Mouse (Mus musculus) granulocyte monocyte progenitor cell, adult 5-6 weeks (primary cell): ENCODE measurements around the gene Wdfy3. TPM values are rescaled to one million over a fixed set of nuclear protein-coding genes. Genes with fewer than 3 reads are reported as not detected.
"Not testable (repeated sequence)": the region's sequence is repeated elsewhere in the genome, so short reads cannot be mapped to it uniquely, and the experiment has no call there.

Experiments
- ATAC-seq: replicated peaks from 2 replicates; pipeline ENCODE4 v1.8.0; 2016; ENCODE audit warnings: mild to moderate bottlenecking, moderate TSS enrichment, inconsistent platforms; ENCODE audit not compliant: poor library complexity, severe bottlenecking
- total RNA-seq, 2 experiments: library from RNA; stranded (forward) in 1 of 2; stranded (reverse) in 1 of 2; fragments of 200-712, 200-1000 nt in 1 of 2; fragments of >200 nt in 1 of 2; fragmentation: Nextera tagmentation in 1 of 2; gene quantifications; 2 replicates each; pipeline ENCODE4 v1.2.3; 2014 to 2017

Wdfy3 gene
- total RNA-seq, 2 experiments from 2014 or later = 6.2 to 11.2 TPM

DNA sequence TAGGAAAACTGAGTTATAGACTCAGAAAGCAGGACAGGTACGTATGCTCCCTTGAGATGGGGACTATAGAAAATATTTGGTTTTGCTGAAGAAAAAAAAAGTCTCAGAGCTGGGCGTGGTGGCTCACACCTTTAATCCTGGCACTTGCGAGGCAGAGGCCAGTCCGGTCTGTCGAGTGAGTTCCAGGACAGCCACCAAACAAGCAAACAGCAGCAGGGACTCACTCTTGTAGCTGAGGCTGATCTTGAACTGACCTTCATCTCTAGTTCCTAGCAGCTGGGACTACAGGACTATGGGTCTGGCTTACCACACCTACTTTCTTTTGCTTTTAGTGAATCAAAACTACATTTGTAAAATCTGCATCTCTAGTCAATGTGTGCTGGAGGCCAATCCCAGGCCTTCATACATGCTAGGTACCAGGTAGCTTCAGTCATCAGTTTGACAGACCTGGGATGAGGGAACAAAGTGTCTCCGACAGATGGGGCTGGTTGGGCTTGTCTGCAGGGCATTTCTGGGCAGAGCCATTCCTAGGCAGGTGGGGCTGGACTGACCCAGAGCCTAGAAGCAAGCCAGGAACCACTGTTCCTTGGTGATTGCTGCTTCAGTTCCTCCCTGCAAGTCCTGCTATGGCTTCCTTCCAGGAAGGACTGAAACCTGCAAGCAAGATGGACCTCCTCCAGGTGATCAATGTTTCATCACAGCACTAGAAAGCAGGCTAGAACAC is 63.3 kb downstream of the Wdfy3 start:
- ATAC-seq = no peak

GRCm38 (mm10) chr5:102003371-102003770 is 66.3 kb downstream of the Wdfy3 start:
- no peak for ATAC-seq

GRCm38 (mm10) chr5:102001026-102001425 is 68.7 kb downstream of the Wdfy3 start:
- ATAC-seq = no peak

GRCm38 (mm10) chr5:101998971-101999370 is 70.8 kb downstream of the Wdfy3 start:
- peak; percentile 50 for ATAC-seq

GRCm38 (mm10) chr5:101996036-101996735 is 73.5 kb downstream of the Wdfy3 start:
- ATAC-seq = no peak

GRCm38 (mm10) chr5:101995451-101995995 is 74.2 kb downstream of the Wdfy3 start:
- peak; percentile 73 for ATAC-seq

GRCm38 (mm10) chr5:101993996-101994395 is 75.7 kb downstream of the Wdfy3 start:
- ATAC-seq = no peak

DNA sequence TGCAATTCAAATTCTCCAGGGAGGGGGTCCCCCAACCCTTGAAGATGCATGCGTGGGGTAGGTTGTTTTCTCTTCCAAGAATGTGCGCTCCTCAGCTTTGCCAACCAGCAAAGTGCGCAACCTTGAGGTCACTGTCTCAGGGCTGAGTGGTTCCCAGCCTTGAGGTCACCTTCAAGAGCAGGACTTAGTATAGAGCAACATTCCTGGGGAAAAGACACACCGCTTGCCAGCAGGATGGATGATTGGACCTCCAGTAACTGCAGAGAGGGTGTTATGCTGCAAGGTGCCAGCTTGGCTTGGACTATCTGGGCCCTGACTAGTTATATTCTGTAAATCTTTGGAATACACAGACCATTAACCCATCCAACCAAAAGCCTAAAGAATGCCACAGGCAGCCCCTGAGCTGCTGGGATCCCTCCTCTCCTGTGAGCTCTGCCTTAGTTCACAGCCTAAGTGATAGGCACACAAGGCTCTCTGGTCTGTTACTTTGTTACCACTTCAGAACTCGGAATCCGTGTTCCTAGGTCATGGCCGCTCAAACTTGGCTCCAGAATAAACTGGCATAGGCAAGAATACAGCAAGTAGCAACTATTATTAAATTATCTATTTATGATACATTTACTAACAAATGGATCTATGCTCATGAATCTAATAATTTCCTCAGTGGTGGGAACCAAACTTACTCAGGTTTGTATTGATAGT is 76.6 kb downstream of the Wdfy3 start:
- no peak for ATAC-seq

DNA sequence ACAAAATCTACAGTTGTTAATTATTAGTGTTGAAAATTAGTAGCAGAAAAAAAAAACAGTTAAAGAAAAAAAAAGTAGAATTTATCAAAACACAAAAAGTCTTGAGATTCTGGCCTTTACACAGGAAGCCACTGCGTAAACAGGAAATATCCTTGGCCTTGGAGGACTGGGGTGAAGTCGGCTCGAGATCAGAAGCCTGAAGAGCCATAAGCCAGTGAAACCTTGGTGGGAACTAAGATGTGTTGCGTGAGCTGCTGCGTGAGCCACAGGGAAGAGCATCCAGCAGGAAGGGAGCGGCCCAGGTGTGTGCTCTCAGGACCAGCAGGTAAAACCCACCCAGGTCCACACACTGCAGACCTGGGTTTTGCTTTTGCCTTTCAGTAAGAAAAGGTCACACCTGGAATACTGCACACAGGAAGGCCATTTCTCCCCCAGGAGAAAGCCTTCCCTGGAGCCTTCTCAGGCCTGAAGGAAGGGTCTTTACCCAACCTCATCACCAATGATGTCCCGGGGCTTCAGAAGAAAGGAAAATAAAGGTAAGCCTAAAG is 79.3 kb downstream of the Wdfy3 start:
- ATAC-seq = no peak

DNA sequence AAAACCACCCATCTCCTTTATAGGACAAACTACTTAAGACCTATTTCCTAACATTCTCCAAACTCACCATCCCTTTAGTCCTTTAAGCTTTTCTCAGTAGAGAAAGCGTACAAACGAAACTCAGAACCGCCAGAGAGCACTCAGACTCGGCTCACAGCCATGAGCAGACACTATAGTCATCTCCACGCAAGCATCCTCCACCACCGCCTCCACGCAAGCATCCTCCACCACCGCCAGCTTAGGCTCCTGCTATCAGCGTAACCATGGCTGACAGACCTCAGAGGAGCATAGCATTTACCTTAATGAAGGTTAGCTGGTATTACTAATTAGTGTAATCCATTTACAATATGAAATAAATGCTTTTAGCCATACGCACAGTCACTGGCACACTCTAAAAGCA is 81.2 kb downstream of the Wdfy3 start:
- ATAC-seq = no peak

DNA sequence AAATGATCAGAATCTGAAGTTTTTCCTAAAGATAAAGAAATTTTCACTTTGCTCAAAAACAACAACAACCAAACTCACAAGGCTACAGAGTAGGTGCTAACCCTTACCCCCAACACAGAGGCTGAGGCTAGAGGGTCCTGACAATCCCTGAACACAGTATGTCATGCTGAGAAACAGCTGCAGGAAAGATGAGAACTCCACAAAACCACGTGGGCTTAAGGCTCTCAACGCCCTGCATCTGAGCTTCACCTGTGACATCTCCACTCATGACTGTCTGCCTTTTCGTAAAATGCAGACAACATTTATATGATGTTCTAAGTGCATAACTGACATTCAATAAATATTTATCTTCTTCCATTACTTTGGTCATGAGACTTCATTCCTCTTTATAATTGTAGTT is 83.0 kb downstream of the Wdfy3 start:
- no peak for ATAC-seq

DNA sequence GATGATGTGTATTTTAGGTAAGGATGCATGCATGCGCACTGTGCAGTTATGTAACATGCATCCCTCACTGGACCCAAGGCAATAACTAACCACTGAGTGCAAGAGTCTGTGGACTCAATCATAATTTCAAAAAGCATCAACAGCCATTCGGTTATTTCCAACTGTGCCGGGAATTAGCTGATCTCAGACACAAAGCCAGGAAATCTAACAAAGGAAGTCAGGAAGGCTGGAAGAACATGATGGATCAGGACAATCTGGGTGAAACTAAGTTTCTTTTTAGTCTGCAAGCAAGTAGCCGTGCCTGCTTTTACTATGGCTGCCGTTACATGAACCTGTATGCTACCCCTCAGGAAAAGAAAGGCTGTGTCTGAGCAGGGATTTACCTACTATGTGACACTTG is 87.5 kb downstream of the Wdfy3 start:
- ATAC-seq = no peak

GRCm38 (mm10) chr5:101979594-101979993 is 90.1 kb downstream of the Wdfy3 start:
- no peak for ATAC-seq

DNA sequence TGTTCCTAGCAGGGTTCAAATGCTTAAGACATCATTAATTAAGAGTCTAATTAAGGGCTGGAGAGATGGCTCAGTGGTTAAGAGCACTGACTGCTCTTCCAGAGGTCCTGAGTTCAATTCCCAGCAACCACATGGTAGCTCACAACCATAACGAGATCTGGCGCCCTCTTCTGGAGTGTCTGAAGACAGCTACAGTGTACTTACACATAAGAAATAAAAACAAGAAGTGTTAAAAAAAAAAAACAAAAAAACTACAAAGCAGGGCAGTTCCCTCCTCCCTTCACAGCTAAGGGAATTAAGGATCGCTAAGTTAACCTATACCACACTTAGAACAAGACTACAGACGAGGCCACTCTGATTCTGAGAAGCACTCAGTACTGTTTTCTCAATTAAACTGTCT is 97.1 kb downstream of the Wdfy3 start:
- not testable (repeated sequence) for ATAC-seq

GRCm38 (mm10) chr5:101968153-101968851 is 101.4 kb downstream of the Wdfy3 start:
- peak; percentile 92 for ATAC-seq

- peak; percentile 74 for ATAC-seq
These were observed 101.9 kb downstream of the Wdfy3 start for GRCm38 (mm10) chr5:101967832-101968152.

GRCm38 (mm10) chr5:101962824-101963223 is 106.9 kb downstream of the Wdfy3 start:
- ATAC-seq = no peak

DNA sequence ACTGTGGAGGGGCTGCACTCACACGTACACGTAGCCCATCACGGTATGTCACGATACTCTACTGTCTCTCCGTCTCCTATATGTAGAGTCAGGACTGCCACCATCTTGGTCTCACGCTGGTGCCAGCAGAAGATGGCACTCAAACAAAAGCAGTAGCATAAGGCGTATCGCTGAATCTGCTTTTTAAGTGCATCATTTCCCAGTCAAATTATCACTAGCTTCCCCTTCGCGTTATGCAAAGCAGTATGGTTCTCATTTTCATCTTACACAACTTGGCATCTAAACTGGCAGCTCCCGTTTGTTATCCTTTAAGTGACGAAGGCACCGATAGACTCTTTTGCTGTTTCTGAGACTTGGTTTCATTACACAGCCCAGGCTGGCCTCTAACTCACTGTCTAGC is 110.4 kb downstream of the Wdfy3 start:
- ATAC-seq = no peak

DNA sequence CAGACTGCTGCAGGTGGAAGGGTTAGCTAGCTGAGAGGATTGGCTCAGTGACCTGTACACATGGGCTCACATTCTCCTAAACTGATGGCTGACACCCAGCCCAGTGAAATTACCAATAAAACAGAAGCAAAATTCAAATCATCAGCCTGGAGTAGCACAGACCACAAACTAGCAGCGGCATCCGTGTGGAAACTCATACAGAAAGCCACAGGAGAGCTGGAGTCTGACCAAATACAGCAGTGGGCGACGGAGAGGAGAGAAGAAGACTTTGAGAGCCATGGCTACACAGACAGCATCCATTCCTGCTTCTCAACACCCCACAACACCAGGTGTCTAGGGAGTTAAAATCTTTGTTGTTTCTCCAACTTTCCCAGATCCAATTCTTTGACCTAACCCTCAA is 110.8 kb downstream of the Wdfy3 start:
- no peak for ATAC-seq

DNA sequence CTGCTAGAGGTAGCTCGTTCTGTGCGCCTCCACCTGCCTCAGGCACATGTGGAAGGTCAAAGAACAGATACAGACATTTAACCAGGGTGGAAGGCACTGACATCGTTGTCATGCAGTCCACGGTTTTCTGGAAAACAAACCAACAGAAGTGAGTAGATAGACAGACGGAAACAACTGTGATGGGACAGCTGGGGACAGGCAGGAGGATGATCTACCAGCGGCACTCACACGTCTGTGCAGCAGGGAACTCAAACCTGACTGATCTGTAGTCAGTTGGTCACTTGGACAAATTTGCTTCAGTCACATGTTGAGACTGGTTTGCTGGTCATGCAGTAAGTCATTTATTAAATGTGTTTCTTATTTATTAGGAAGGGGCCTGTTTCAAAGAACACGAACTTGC is 112.3 kb downstream of the Wdfy3 start:
- ATAC-seq = no peak
